Mouse (Mus musculus): Measurements from ENCODE around the gene Pam. TPM values are rescaled to one million over a fixed set of nuclear protein-coding genes. Genes with fewer than 3 reads are reported as not detected.
"Not testable (repeated sequence)": the region's sequence is repeated elsewhere in the genome, so short reads cannot be mapped to it uniquely, and the experiment has no call there.

Pam gene
- polyA plus RNA-seq, 1 experiment = 35.4 TPM

GRCm38 (mm10) chr1:97999465-97999864, 96.0 kb downstream of the Pam start:
- 75% methylated on average over 2 of the region's 2 CpGs for WGBS
- H3K27ac ChIP-seq (ENCODE audit: insufficient read depth, low read length) = no peak overlapping the region
- no peak overlapping the region for H3K4me3 ChIP-seq (replicated peaks; ENCODE audit: insufficient read depth, low read depth, low read length)
- H3K27me3 ChIP-seq (ENCODE audit: control insufficient read depth, insufficient read depth, low read length) = no peaks in the 10 kb centered on the region
- H3K4me1 ChIP-seq (ENCODE audit: control insufficient read depth, insufficient read depth, low read length) = peaks cover 3% of the 10 kb centered on the region; the same call in 1 of the 2 replicates
- TF ChIP-seq CTCF (IDR thresholded peaks at IDR 0.05; ENCODE audit: borderline replicate concordance, insufficient read depth, low read depth, low read length) = no peak
- no peak for TF ChIP-seq POLR2A (IDR thresholded peaks at IDR 0.05; ENCODE audit: borderline replicate concordance, insufficient read depth, low read length)
- DNase-seq = no peak

GRCm38 (mm10) chr1:97998961-97999360, 96.5 kb downstream of the Pam start:
- not testable (repeated sequence) for DNase-seq

GRCm38 (mm10) chr1:97997088-97997487, 98.4 kb downstream of the Pam start:
- WGBS = 88% methylated on average over 1 of the region's 1 CpGs
- Histone ChIP-seq H3K4me3 (replicated peaks; ENCODE audit: insufficient read depth, low read depth, low read length) (no peak overlapping the region), H3K27ac (ENCODE audit: insufficient read depth, low read length) (no peak overlapping the region), H3K27me3 (ENCODE audit: control insufficient read depth, insufficient read depth, low read length) (no peaks in the 10 kb centered on the region), H3K4me1 (ENCODE audit: control insufficient read depth, insufficient read depth, low read length) (no peaks in the 10 kb centered on the region)
- DNase-seq = no peak
- no peak for TF ChIP-seq POLR2A (IDR thresholded peaks at IDR 0.05; ENCODE audit: borderline replicate concordance, insufficient read depth, low read length)
- TF ChIP-seq CTCF (IDR thresholded peaks at IDR 0.05; ENCODE audit: borderline replicate concordance, insufficient read depth, low read depth, low read length) = no peak

More at GRCm38 (mm10) chr1:97998961-97999360, 96.5 kb downstream of the Pam start:
- not testable (repeated sequence) for H3K4me1 ChIP-seq (ENCODE audit: control insufficient read depth, insufficient read depth, low read length); H3K4me3 ChIP-seq (replicated peaks; ENCODE audit: insufficient read depth, low read depth, low read length); H3K27me3 ChIP-seq (ENCODE audit: control insufficient read depth, insufficient read depth, low read length); H3K27ac ChIP-seq (ENCODE audit: insufficient read depth, low read length)
- WGBS = 57% methylated on average over 5 of the region's 5 CpGs

GRCm38 (mm10) chr1:97991976-97992375, 103.5 kb downstream of the Pam start:
- DNase-seq = no peak
- H3K27me3 ChIP-seq (ENCODE audit: control insufficient read depth, insufficient read depth, low read length) = no peaks in the 10 kb centered on the region
- TF ChIP-seq POLR2A (IDR thresholded peaks at IDR 0.05; ENCODE audit: borderline replicate concordance, insufficient read depth, low read length) = no peak
- TF ChIP-seq CTCF (IDR thresholded peaks at IDR 0.05; ENCODE audit: borderline replicate concordance, insufficient read depth, low read depth, low read length) = no peak
- H3K4me1 ChIP-seq (ENCODE audit: control insufficient read depth, insufficient read depth, low read length) = no peaks in the 10 kb centered on the region
- 64% methylated on average over 3 of the region's 3 CpGs for WGBS
- no peak overlapping the region for H3K27ac ChIP-seq (ENCODE audit: insufficient read depth, low read length)
- H3K4me3 ChIP-seq (replicated peaks; ENCODE audit: insufficient read depth, low read depth, low read length) = no peak overlapping the region

GRCm38 (mm10) chr1:97983189-97983588, 112.3 kb downstream of the Pam start:
- 57% methylated on average over 1 of the region's 1 CpGs for WGBS
- Histone ChIP-seq H3K27me3 (ENCODE audit: control insufficient read depth, insufficient read depth, low read length) (no peaks in the 10 kb centered on the region), H3K4me3 (replicated peaks; ENCODE audit: insufficient read depth, low read depth, low read length) (no peak overlapping the region), H3K27ac (ENCODE audit: insufficient read depth, low read length) (no peak overlapping the region), H3K4me1 (ENCODE audit: control insufficient read depth, insufficient read depth, low read length) (no peaks in the 10 kb centered on the region)
- TF ChIP-seq POLR2A (IDR thresholded peaks at IDR 0.05; ENCODE audit: borderline replicate concordance, insufficient read depth, low read length) (no peak), CTCF (IDR thresholded peaks at IDR 0.05; ENCODE audit: borderline replicate concordance, insufficient read depth, low read depth, low read length) (no peak)
- DNase-seq = no peak

GRCm38 (mm10) chr1:97979422-97979821, 116.0 kb downstream of the Pam start:
- no peaks in the 10 kb centered on the region for H3K27me3 ChIP-seq (ENCODE audit: control insufficient read depth, insufficient read depth, low read length)
- no peak overlapping the region for H3K27ac ChIP-seq (ENCODE audit: insufficient read depth, low read length)
- H3K4me3 ChIP-seq (replicated peaks; ENCODE audit: insufficient read depth, low read depth, low read length) = no peak overlapping the region
- WGBS = 100% methylated on average over 1 of the region's 1 CpGs
- TF ChIP-seq POLR2A (IDR thresholded peaks at IDR 0.05; ENCODE audit: borderline replicate concordance, insufficient read depth, low read length) (no peak), CTCF (IDR thresholded peaks at IDR 0.05; ENCODE audit: borderline replicate concordance, insufficient read depth, low read depth, low read length) (no peak)
- H3K4me1 ChIP-seq (ENCODE audit: control insufficient read depth, insufficient read depth, low read length) = no peaks in the 10 kb centered on the region
- no peak for DNase-seq

GRCm38 (mm10) chr1:97977521-97977920, 117.9 kb downstream of the Pam start:
- Histone ChIP-seq H3K4me1 (ENCODE audit: control insufficient read depth, insufficient read depth, low read length) (no peaks in the 10 kb centered on the region), H3K4me3 (replicated peaks; ENCODE audit: insufficient read depth, low read depth, low read length) (peak overlapping the region; percentile 59), H3K27me3 (ENCODE audit: control insufficient read depth, insufficient read depth, low read length) (no peaks in the 10 kb centered on the region), H3K27ac (ENCODE audit: insufficient read depth, low read length) (no peak overlapping the region)
- TF ChIP-seq POLR2A (IDR thresholded peaks at IDR 0.05; ENCODE audit: borderline replicate concordance, insufficient read depth, low read length) = no peak
- no peak for TF ChIP-seq CTCF (IDR thresholded peaks at IDR 0.05; ENCODE audit: borderline replicate concordance, insufficient read depth, low read depth, low read length)
- WGBS = 35% methylated on average over 7 of the region's 7 CpGs
- DNase-seq = no peak

GRCm38 (mm10) chr1:97976873-97977473, 118.5 kb downstream of the Pam start:
- under 1% methylated on average over 47 of the region's 47 CpGs for WGBS
- TF ChIP-seq CTCF (IDR thresholded peaks at IDR 0.05; ENCODE audit: borderline replicate concordance, insufficient read depth, low read depth, low read length) = no peak
- TF ChIP-seq POLR2A (IDR thresholded peaks at IDR 0.05; ENCODE audit: borderline replicate concordance, insufficient read depth, low read length) = no peak
- Histone ChIP-seq H3K4me1 (ENCODE audit: control insufficient read depth, insufficient read depth, low read length) (no peaks in the 10 kb centered on the region), H3K4me3 (replicated peaks; ENCODE audit: insufficient read depth, low read depth, low read length) (peak overlapping the region; percentile 59), H3K27ac (ENCODE audit: insufficient read depth, low read length) (no peak overlapping the region), H3K27me3 (ENCODE audit: control insufficient read depth, insufficient read depth, low read length) (no peaks in the 10 kb centered on the region)
- peak; percentile 70 to 71 for DNase-seq

Measured in cerebellum, adult 2 months (tissue).